Mouse (Mus musculus): Measurements from ENCODE around the gene Pitpnb. TPM values are rescaled to one million over a fixed set of nuclear protein-coding genes. Genes with fewer than 3 reads are reported as not detected.
A peak's percentile ranks its signal among the peaks of the same experiment; 100 is the strongest.

The Pitpnb gene
- total RNA-seq (2021), result 10 to 100 TPM; 75.1 to 81.4 TPM
- long read RNA-seq, experiment 1, partial matches to known transcripts, result 2 of 80 reads
- long read RNA-seq, experiment 1, other reads (novel, unspliced or antisense), result 78 of 80 reads
- long read RNA-seq, experiment 2, partial matches to known transcripts, result 5 of 175 reads
- long read RNA-seq, experiment 2, other reads (novel, unspliced or antisense), result 170 of 175 reads

- peak; percentile 97 to 99 for DNase-seq (ENCODE audit: low spot score in 2 of 2)
These were observed at the start of gene Pitpnb for GRCm38 (mm10) chr5:111330417-111331098. Gene Pitpnb, plus strand, starts transcription at chr5:111330763.

DNA sequence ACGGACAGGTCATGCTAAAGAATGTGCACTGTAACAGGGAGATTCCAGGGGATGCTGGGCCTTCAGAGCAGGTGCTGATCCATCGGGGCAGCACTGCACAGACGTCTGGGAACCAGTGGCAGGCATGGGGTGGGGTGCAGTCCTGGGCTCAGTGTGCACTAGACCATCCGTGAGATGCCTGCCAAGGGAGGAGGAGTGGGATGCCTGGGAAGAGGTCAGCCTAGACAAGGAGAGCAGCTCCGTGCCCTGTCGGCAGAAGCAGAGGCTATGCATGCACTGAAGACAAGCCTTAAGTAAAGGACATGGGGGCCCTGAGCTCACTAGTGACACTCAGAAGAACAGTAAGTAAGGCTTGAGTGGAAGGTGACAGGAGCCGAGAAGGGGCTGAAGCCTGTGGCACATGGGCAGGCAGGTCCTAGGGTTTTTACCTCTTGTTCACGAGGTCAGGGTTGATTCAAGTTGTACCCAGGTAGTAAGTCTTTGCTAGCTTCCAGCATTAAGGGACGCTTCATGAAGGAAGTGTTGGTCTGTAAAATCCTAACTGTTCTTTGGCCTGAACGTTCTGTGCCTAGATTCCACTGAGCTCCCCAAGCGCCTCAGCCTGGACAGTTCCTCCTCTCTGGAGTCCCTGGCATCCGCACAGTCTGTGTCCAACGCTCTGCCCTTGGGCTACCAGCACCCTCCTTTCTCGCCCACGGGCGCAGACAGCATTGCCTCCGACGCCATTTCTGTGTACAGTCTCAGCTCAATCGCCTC lies 46.0 kb upstream of the Pitpnb start:
- DNase-seq (ENCODE audit: low spot score in 2 of 2), result no peak

DNA sequence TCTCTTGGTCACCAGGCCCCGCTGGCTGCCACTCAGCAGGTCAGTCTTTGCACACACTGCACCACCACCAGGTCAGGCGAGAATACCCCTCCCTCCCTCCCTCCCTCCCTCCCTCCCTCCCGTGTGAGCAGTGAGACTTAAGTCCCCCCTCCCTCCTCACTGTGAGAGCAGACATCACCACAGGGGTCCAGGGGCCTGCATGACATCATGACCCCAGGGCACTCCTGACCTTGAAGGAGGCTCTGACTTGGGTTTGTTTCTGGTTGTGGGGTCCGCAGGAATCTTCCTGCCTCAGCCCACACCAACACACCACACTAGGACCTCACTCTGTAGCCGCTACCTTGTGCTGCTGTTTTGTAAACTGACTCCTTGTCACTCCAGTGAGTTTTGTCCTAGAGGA lies 43.0 kb upstream of the Pitpnb start:
- DNase-seq (ENCODE audit: low spot score in 2 of 2), result no peak

GRCm38 (mm10) chr5:111288486-111288885 lies 42.1 kb upstream of the Pitpnb start:
- no peak for DNase-seq (ENCODE audit: low spot score in 2 of 2)

GRCm38 (mm10) chr5:111290071-111290470 lies 40.5 kb upstream of the Pitpnb start:
- DNase-seq (ENCODE audit: low spot score in 2 of 2), result no peak

- no peak for DNase-seq (ENCODE audit: low spot score in 2 of 2)
These were observed 38.9 kb upstream of the Pitpnb start for GRCm38 (mm10) chr5:111291639-111292038.

DNA sequence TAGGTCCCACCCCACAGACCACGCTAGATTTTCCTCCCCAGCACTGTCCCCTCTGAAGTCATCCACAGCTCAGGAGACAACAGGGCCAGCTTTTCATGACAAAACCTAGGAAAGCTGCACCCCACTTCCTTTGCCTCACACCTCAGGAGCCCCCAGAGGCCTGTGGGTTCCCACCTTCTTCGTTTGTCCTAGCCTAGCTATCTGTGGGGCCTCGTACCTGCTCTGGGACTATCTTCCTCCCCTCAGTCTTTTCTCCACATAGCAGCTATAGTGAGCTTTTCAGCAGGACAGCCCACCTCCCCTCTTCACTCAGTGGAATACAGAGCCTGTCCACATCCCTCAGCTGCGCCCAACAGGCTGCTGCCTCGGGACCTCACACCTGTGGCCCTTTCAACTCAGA lies 32.8 kb upstream of the Pitpnb start:
- DNase-seq (ENCODE audit: low spot score in 2 of 2), result no peak

DNA sequence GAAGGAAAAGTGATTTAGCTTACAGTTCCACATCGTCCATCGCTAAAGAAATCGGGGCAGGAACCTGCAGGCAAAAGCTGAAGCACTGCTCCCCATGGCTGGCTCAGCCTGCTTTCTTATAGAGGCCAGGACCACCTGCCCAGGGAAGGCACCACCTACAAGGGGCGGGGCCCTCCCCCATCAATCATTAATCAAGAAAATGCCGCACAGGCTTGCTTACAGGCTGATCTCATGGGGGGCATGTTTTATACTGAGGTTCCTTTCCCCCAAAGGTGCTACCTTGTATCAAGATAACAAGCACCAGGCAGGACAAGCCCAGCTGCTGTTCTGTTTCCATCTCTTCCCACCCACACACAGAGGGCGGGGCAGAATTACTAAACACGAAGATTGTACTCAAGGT lies 31.9 kb upstream of the Pitpnb start:
- DNase-seq (ENCODE audit: low spot score in 2 of 2), result no peak

GRCm38 (mm10) chr5:111300776-111301175 lies 29.8 kb upstream of the Pitpnb start:
- DNase-seq (ENCODE audit: low spot score in 2 of 2), result no peak

DNA sequence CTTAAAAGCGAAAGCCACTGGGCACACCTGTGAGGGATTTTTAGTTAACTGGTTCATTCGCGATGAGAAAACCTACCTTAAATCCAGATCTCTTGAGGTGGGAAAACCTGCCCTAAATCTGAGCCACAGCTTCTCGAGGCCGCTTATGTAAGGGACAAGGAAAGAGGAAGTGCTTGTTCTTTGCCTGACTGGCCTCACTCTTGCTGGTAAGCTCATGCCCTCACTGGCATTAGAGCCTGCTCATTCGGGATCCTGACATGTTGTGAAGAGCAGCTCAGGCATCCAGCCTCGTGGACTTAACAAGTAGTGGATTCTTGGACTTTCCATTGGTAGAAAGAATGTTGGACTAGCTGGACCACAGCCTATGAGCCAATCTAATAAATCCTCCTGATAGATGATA lies 28.8 kb upstream of the Pitpnb start:
- DNase-seq (ENCODE audit: low spot score in 2 of 2), result no peak

GRCm38 (mm10) chr5:111304730-111305129 lies 25.8 kb upstream of the Pitpnb start:
- no peak for DNase-seq (ENCODE audit: low spot score in 2 of 2)

DNA sequence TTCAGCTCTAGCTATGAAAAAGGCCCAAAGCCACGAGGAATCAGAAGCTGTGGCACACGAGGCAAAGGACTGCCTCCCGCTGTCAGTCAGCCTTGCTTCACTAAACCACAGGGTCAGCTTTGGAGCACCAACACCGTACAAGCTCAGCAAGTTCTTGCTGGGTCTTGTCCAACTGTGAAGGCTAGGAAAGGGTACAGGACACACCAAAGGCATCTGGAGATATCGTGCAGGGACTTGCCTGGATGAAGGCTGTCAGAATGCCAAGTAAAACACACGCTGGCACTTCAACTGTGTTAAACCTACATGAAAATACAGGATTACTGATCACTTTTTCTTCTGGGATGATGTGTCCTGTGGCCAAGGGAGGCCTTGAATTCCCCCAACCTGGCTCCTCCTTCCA lies 20.4 kb upstream of the Pitpnb start:
- no peak for DNase-seq (ENCODE audit: low spot score in 2 of 2)

GRCm38 (mm10) chr5:111313833-111314232 lies 16.7 kb upstream of the Pitpnb start:
- no peak for DNase-seq (ENCODE audit: low spot score in 2 of 2)

DNA sequence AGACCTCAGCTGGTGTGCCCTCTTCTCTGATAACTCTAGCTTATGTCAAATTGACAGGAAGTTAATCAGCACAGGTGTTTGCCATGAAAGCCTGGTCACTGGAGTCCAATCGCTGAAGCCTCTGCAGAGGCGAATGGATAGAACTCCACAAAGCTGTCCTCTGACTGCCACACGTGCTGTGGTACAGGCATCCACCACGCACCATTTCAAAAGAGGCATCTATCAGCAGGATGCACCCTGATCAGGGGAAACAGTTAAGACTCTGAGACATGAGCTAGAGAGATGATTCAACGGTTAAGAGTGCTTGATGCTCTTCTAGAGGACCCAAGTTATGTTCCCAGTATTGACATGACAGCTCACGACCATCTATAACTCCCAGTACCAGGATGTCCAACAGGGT lies 15.5 kb upstream of the Pitpnb start:
- no peak for DNase-seq (ENCODE audit: low spot score in 2 of 2)

GRCm38 (mm10) chr5:111317526-111317925 lies 13.0 kb upstream of the Pitpnb start:
- DNase-seq (ENCODE audit: low spot score in 2 of 2), result no peak

- no peak for DNase-seq (ENCODE audit: low spot score in 2 of 2)
These were observed 11.6 kb upstream of the Pitpnb start for GRCm38 (mm10) chr5:111318946-111319345.

GRCm38 (mm10) chr5:111325813-111326212 lies 4.8 kb upstream of the Pitpnb start:
- no peak for DNase-seq (ENCODE audit: low spot score in 2 of 2)

DNA sequence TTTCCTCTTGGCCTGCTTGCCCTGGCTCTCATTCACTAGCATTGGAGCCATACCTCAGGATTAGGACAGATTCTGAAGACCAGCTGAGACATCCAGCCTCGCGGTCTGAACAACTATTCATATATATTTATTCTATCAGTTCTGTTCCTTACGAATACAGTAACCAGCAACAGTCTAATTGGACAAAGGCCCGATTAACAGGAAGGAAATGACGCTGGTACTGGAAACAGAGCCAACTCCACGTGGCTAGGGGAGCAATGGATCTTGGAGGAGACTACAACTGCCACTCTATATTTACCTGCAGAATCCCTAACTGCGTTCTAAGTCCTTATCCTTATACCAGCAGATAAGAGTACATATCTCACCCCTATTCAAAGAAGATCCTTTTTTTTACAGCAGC lies 3.1 kb upstream of the Pitpnb start:
- no peak for DNase-seq (ENCODE audit: low spot score in 2 of 2)

DNA sequence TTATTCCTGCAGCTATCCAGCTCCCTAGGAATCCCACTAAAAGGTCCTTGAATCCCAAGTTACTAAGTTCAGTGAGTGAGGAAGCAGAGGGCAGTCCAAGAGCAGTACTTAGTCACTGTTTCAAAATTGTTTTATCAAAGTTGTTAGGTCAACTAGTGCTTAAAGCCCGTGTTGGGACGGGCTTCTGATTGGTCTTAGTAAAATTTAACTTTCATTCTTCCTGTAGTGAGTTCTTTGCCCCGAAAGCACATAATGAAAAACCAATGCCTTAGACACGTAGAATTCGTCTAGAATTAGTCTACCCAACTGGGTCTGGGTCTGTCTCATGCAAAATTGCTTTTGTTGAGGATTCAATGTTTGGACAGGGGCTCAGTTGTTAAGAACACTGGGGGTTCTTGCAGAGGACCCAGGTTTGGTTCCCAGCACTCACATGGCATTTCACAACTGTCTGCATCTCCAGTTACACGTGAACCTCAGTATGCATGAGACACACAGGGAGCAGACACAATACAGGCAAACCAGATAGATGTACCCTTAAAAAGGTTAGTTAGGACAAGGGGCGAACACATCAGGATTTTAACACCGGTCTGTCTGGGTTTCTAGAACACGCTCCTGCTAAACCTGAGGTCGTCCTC lies 664 bp upstream of the Pitpnb start:
- DNase-seq (ENCODE audit: low spot score in 2 of 2), result no peak

- no peak for DNase-seq (ENCODE audit: low spot score in 2 of 2)
These were observed 504 bp downstream of the Pitpnb start for GRCm38 (mm10) chr5:111331099-111331435.

- no peak for DNase-seq (ENCODE audit: low spot score in 2 of 2)
These were observed 5.6 kb downstream of the Pitpnb start for GRCm38 (mm10) chr5:111335939-111336691.

Measured in adrenal gland, postnatal 4 days (tissue).